Mouse (Mus musculus) lung, embryonic 16.5 days (tissue): Measurements from ENCODE around the gene Zswim4. TPM values are rescaled to one million over a fixed set of nuclear protein-coding genes. Genes with fewer than 3 reads are reported as not detected.

Experiments used
- ATAC-seq: fragments of 200-750 bp; cut with Nextera tagmentation; 2 replicates; pipeline ENCODE4 v1.8.0; 2017; ENCODE audit warnings: low read depth, mild to moderate bottlenecking, moderate library complexity
- H3K27ac ChIP-seq: fragments of 300-500 bp; sonication (generic); 2 replicates; pipeline ENCODE4 v1.5.1; 2014; ENCODE audit warnings: mild to moderate bottlenecking, control low read depth, low read length
- H3K27me3 ChIP-seq: fragments of 300-500 bp; sonication (generic); 2 replicates; pipeline ENCODE4 v1.6.1; 2014; ENCODE audit warnings: low read depth, low read length, mixed read lengths; ENCODE audit not compliant: control insufficient read depth, insufficient read depth
- H3K36me3 ChIP-seq: fragments of 300-500 bp; sonication (generic); 2 replicates; pipeline ENCODE4 v1.6.1; 2014; ENCODE audit warnings: low read length; ENCODE audit not compliant: control insufficient read depth, insufficient read depth
- H3K4me1 ChIP-seq: fragments of 300-500 bp; sonication (generic); replicated peaks from 2 replicates; pipeline ENCODE4 v1.6.1; 2014; ENCODE audit warnings: low read length, mixed read lengths; ENCODE audit not compliant: control insufficient read depth, insufficient read depth
- H3K4me2 ChIP-seq: fragments of 300-500 bp; sonication (generic); 2 replicates; pipeline ENCODE4 v1.6.1; 2014; ENCODE audit warnings: low read depth, low read length, control low read depth
- H3K4me3 ChIP-seq: fragments of 300-500 bp; sonication (generic); 2 replicates; pipeline ENCODE4 v1.5.1; 2014; ENCODE audit warnings: mild to moderate bottlenecking, low read length, control low read depth
- H3K9ac ChIP-seq: fragments of 300-500 bp; sonication (generic); 2 replicates; pipeline ENCODE4 v1.6.1; 2014; ENCODE audit warnings: low read length, control low read depth
- H3K9me3 ChIP-seq: fragments of 300-500 bp; sonication (generic); 2 replicates; pipeline ENCODE4 v1.6.1; 2016; ENCODE audit warnings: low read length; ENCODE audit not compliant: control insufficient read depth
- WGBS: fragments of 180-500 bp; shearing (Covaris S2); extraction: QIAGEN DNeasy Blood & Tissue Kit; methylation state at CpG from one replicate; pipeline ENCODE4 v1.1.7; 2014; 5-methylcytosine and 5-hydroxymethylcytosine counted together
- polyA plus RNA-seq: library from polyadenylated mRNA; unstranded; fragments of >200 nt; fragmentation: Nextera tagmentation; extraction: Ambion mirVana; gene quantifications from 2 replicates; pipeline ENCODE4 v1.2.1, GENCODE M21; 2015

Gene Zswim4
- polyA plus RNA-seq, 1 experiment from 2014 or later: 14.6 TPM

GRCm38 (mm10) chr8:84197922-84198774 is 38.7 kb downstream of the Zswim4 start:
- H3K27me3 ChIP-seq: no peaks in the 10 kb centered on the region
- no peaks in the 10 kb centered on the region for H3K9me3 ChIP-seq
- WGBS: 3% methylated on average over 30 of the region's 30 CpGs
- H3K4me3 ChIP-seq: peak overlapping the region; percentile 58
- H3K36me3 ChIP-seq: no peaks in the 10 kb centered on the region
- H3K4me2 ChIP-seq: peak overlapping the region; percentile 65
- H3K4me1 ChIP-seq: peaks cover 44% of the 10 kb centered on the region
- ATAC-seq: peak; percentile 78
- peak overlapping the region; percentile 76 for H3K9ac ChIP-seq
- H3K27ac ChIP-seq: peak overlapping the region; percentile 99

GRCm38 (mm10) chr8:84197141-84197921 is 39.5 kb downstream of the Zswim4 start:
- Histone ChIP-seq H3K4me3 (peak overlapping the region; percentile 58), H3K36me3 (no peaks in the 10 kb centered on the region), H3K27ac (peak overlapping the region; percentile 99), H3K27me3 (no peaks in the 10 kb centered on the region), H3K4me1 (peaks cover 44% of the 10 kb centered on the region), H3K4me2 (peak overlapping the region; percentile 65), H3K9ac (peak overlapping the region; percentile 76), H3K9me3 (no peaks in the 10 kb centered on the region)
- under 1% methylated on average over 40 of the region's 43 CpGs for WGBS
- peak; percentile 54 for ATAC-seq

DNA sequence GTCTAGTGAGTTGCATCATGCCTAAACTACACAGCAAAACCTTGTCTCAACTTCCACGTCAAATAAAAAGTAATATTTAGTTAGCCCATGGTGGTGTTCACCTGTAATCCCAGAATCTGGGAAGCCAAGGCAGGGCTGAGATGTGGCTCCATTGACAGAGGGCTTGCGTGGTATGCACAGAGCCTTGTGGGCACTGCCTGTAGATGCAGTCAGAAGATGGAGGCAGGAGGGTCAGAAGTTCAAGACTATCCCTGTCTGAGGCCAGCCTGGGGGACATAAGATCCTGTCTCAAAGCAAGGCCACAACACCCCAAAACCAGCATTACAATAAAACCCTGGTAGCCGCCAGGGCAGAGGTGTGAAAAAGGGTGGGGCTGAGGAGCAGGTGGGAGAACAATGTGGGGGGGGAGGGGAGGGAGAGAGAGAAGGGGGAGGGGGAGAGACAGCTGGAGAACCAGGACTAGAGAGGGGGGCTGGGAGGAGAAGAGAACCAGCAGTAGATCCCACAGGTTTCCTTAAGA is 42.6 kb downstream of the Zswim4 start:
- Histone ChIP-seq H3K4me3 (no peak overlapping the region), H3K27me3 (no peaks in the 10 kb centered on the region), H3K27ac (no peak overlapping the region), H3K36me3 (no peaks in the 10 kb centered on the region), H3K4me1 (peaks cover 37% of the 10 kb centered on the region), H3K9me3 (no peaks in the 10 kb centered on the region), H3K9ac (no peak overlapping the region), H3K4me2 (no peak overlapping the region)
- no peak for ATAC-seq
- 65% methylated on average over 3 of the region's 3 CpGs for WGBS

GRCm38 (mm10) chr8:84193566-84193965 is 43.3 kb downstream of the Zswim4 start:
- H3K9me3 ChIP-seq: no peaks in the 10 kb centered on the region
- no peaks in the 10 kb centered on the region for H3K27me3 ChIP-seq
- ATAC-seq: no peak
- peaks cover 34% of the 10 kb centered on the region for H3K4me1 ChIP-seq
- 72% methylated on average over 5 of the region's 5 CpGs for WGBS
- no peaks in the 10 kb centered on the region for H3K36me3 ChIP-seq
- H3K4me3 ChIP-seq: no peak overlapping the region
- no peak overlapping the region for H3K9ac ChIP-seq
- H3K4me2 ChIP-seq: no peak overlapping the region
- H3K27ac ChIP-seq: peak overlapping the region; percentile 34; the same call in 1 of the 2 replicates

DNA sequence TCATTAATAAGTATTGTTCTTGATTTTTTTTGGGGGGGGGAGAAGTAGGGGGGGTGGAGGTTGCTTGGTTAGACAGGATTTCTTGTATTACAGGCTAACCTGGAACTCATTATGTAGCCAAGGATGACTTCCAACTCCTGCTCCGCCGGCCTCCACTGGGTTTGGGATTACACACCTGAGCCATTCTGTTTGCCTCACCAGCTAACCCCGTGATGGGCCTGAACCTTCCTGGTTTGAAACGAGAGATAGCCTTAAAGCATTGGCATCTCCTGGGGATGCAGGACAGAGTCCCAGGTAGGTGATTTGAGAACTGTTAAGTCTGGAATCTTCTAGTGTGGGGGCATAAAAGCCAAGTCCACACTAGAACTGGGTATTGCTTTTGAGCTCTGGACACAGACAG is 43.7 kb downstream of the Zswim4 start:
- WGBS: 67% methylated on average over 4 of the region's 4 CpGs
- H3K4me2 ChIP-seq: peak overlapping the region; percentile 56
- no peak for ATAC-seq

DNA sequence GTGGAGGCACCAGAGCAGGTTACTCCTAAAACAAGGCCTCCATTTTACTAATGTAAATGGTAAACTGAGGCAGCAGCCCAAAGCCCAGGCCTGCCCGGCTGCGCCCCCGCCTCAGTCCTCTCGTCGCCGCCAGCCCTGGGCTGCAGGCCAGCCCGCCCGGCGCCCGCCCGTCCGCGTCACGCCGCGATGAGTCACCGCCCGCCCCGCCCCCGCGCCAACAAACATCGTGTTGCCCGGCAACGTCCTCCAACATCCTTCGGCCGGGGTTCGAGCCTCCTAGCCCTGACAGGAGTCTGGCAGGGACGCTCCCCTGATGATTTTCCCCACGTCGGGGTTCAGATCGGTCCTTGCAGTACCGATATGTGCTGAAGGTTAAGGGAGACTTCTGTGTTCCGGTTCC is 44.3 kb downstream of the Zswim4 start:
- Histone ChIP-seq H3K4me1 (peaks cover 28% of the 10 kb centered on the region), H3K36me3 (no peaks in the 10 kb centered on the region), H3K9me3 (no peaks in the 10 kb centered on the region), H3K9ac (peak overlapping the region; percentile 60), H3K27ac (peak overlapping the region; percentile 98), H3K27me3 (no peaks in the 10 kb centered on the region), H3K4me3 (peak overlapping the region; percentile 36), H3K4me2 (peak overlapping the region; percentile 56)
- peak; percentile 67; the same call in 1 of the 2 replicates for ATAC-seq
- WGBS: 3% methylated on average over 24 of the region's 33 CpGs

More for the DNA sequence above, 43.7 kb downstream of the Zswim4 start:
- H3K27ac ChIP-seq: peak overlapping the region; percentile 98; the same call in 1 of the 2 replicates
- H3K4me3 ChIP-seq: peak overlapping the region; percentile 36; the same call in 1 of the 2 replicates
- H3K9me3 ChIP-seq: no peaks in the 10 kb centered on the region
- H3K9ac ChIP-seq: no peak overlapping the region
- H3K4me1 ChIP-seq: peaks cover 32% of the 10 kb centered on the region
- no peaks in the 10 kb centered on the region for H3K36me3 ChIP-seq
- no peaks in the 10 kb centered on the region for H3K27me3 ChIP-seq

DNA sequence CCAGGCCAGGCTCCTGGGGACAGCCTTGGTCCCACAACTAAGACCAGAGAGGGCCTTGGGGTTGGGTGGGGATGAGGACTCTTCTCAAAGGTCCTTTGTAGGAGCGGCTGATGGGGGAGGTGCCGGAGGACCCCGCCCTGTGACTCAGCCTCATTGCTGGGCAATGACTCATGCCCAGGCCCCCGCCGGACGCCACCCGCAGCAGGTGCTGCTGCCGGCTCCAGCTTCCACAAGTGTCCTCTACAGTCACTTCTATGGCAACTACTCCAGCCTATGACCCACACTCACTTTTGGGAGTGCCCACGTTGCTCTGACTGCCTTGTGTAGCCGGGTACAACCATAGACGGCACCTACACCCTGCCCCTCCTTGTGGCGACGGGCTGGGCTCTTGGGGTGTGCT is 44.8 kb downstream of the Zswim4 start:
- peak overlapping the region; percentile 98 for H3K27ac ChIP-seq
- H3K36me3 ChIP-seq: no peaks in the 10 kb centered on the region
- H3K4me3 ChIP-seq: peak overlapping the region; percentile 36
- ATAC-seq: peak; percentile 86
- 23% methylated on average over 13 of the region's 13 CpGs for WGBS
- H3K27me3 ChIP-seq: no peaks in the 10 kb centered on the region
- H3K4me2 ChIP-seq: peak overlapping the region; percentile 56
- peak overlapping the region; percentile 60 for H3K9ac ChIP-seq
- no peaks in the 10 kb centered on the region for H3K9me3 ChIP-seq
- H3K4me1 ChIP-seq: peaks cover 34% of the 10 kb centered on the region

DNA sequence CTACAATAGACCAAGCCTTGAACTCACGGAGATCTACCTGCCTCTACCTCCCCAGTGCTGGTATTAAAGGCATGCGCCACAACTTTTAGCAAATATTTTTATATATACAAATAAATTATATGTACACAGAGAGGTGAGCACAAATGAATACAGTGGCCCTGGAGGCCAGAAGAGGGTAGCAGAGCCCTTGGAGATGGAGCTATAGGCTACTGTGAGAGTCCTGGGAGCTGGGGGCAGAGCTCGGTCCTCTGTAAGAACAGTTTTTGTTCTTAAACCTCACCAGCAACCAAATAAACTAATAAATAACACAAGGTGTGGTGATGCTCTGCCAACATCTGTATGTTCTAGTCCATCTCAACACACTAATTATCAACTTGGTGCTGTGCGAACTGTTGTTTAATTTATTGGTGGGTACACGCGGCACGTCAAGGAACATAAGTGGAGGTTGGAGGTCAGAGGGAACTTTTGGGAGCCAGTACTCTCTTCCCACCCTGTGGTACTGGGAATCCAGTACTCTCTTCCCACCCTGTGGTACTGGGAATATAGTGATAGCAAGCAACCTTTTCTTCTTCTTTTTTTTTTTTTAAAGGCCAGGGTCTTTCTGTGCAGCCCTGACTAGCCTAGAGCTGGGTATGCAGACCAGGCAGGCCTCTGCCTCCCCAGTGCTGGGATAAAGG is 46.5 kb downstream of the Zswim4 start:
- Histone ChIP-seq H3K9ac (no peak overlapping the region), H3K4me2 (no peak overlapping the region), H3K27ac (no peak overlapping the region), H3K9me3 (peaks cover under 1% of the 10 kb centered on the region; the same call in 1 of the 2 replicates), H3K36me3 (no peaks in the 10 kb centered on the region), H3K4me1 (peaks cover 36% of the 10 kb centered on the region), H3K4me3 (no peak overlapping the region), H3K27me3 (no peaks in the 10 kb centered on the region)
- ATAC-seq: no peak
- WGBS: 91% methylated on average over 7 of the region's 7 CpGs
